Mouse (Mus musculus): ENCODE results near the gene Mrpl48. TPM values are rescaled to one million over a fixed set of nuclear protein-coding genes. Genes with fewer than 3 reads are reported as not detected.
A peak's percentile ranks its signal among the peaks of the same experiment; 100 is the strongest.

The Mrpl48 gene
- polyA plus RNA-seq, 1 experiment from 2014 or later: 66.2 TPM

DNA sequence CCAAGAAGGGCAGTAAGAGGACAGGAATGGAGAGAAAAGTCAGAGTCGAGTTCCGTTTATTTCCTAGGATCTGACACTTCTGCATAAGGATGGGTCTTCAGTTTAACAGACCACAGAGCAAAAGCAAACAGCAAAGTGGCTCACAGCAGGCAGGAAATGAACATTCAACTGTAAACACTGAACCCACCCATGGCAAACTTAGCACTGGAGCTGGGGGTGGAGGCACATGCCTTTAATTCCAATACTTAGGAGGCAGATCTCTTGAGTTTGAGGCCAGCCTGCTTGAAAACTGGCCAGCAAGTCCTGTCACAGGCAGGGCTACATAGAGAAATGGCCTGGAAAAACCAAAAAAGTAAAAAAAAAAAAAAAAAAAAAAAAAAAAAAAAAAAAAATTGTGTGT lies 74.6 kb downstream of the Mrpl48 start:
- H3K9ac ChIP-seq (replicated peaks): no peak overlapping the region
- 80% methylated on average over 2 of the region's 2 CpGs for WGBS
- H3K4me1 ChIP-seq (replicated peaks): peaks cover 11% of the 10 kb centered on the region
- H3K9me3 ChIP-seq: no peaks in the 10 kb centered on the region
- no peak overlapping the region for H3K4me3 ChIP-seq (replicated peaks)
- ATAC-seq (ENCODE audit: insufficient number of reproducible peaks, insufficient read depth, low FRiP score, low TSS enrichment, low read depth): no peak
- H3K27ac ChIP-seq: no peak overlapping the region
- no peak overlapping the region for H3K4me2 ChIP-seq
- H3K27me3 ChIP-seq: no peaks in the 10 kb centered on the region
- H3K36me3 ChIP-seq: no peaks in the 10 kb centered on the region

DNA sequence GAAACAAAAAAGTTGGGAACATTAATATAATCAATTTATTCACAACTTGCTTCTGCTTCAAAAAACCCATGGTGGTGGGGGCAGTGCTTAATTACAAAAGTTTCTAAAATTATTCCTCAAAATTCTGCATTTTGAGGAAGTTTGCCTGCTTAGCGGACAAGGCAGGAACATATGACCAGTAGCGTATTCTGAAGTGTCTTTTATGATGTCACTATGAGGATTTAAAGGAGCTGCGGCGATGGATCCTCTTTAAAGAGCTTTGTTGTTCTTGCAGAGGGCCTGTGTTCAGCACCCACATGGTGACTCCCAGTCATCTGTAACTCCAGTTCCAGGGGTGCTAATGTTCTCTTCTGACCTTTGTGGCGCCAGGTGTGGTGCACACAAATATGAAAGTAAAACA lies 77.3 kb downstream of the Mrpl48 start:
- 90% methylated on average over 5 of the region's 5 CpGs for WGBS
- no peak overlapping the region for H3K27ac ChIP-seq

DNA sequence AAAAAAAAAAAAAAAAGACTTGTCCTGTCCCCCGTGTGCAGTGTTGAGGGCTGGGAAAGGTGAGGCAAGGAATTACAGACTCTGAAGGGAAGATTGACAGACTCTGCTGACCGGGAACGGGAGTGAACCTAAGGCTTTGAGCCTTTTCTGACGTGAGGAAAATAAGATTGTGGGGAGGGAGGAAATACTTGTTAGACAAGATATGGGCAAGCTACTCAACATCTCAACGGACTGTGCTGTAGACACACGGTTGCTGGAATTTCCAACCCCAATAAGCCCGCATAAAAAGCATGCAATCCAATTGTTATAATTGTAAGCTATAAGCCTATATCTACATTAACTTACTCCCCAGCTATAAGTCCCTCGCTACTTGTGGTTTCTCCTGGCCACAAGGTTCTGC lies 83.4 kb downstream of the Mrpl48 start:
- Histone ChIP-seq H3K4me2 (no peak overlapping the region), H3K9ac (replicated peaks) (no peak overlapping the region), H3K27me3 (no peaks in the 10 kb centered on the region), H3K4me1 (replicated peaks) (no peaks in the 10 kb centered on the region), H3K9me3 (no peaks in the 10 kb centered on the region), H3K27ac (no peak overlapping the region), H3K4me3 (replicated peaks) (no peak overlapping the region), H3K36me3 (no peaks in the 10 kb centered on the region)
- no peak for ATAC-seq (ENCODE audit: insufficient number of reproducible peaks, insufficient read depth, low FRiP score, low TSS enrichment, low read depth)
- 77% methylated on average over 8 of the region's 8 CpGs for WGBS

More for the DNA sequence above, 77.3 kb downstream of the Mrpl48 start:
- no peak for ATAC-seq (ENCODE audit: insufficient number of reproducible peaks, insufficient read depth, low FRiP score, low TSS enrichment, low read depth)
- no peak overlapping the region for H3K4me2 ChIP-seq
- H3K9ac ChIP-seq (replicated peaks): no peak overlapping the region
- H3K36me3 ChIP-seq: no peaks in the 10 kb centered on the region
- H3K4me1 ChIP-seq (replicated peaks): no peaks in the 10 kb centered on the region
- no peaks in the 10 kb centered on the region for H3K27me3 ChIP-seq
- no peak overlapping the region for H3K4me3 ChIP-seq (replicated peaks)
- no peaks in the 10 kb centered on the region for H3K9me3 ChIP-seq

DNA sequence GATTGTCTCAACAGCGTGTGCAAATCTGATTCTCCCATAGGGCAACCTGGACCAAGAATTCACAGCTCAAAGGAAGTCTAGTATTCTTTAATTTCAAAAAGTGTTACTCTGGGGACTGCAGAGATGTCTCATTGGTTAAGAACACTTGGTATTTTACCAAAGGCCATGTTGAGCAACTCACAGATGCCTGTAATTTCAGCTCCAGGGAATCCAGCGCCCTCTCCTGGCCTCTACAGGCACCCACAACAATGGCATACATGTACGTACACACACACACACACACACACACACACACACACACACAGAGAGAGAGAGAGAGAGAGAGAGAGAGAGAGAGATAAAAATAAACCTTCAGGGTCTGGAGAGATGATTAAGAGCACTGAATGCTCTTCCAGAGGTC lies 85.9 kb downstream of the Mrpl48 start:
- no peaks in the 10 kb centered on the region for H3K9me3 ChIP-seq
- H3K4me3 ChIP-seq (replicated peaks): no peak overlapping the region
- no peak overlapping the region for H3K4me2 ChIP-seq
- H3K36me3 ChIP-seq: no peaks in the 10 kb centered on the region
- no peak overlapping the region for H3K27ac ChIP-seq
- no peaks in the 10 kb centered on the region for H3K27me3 ChIP-seq
- no peak for ATAC-seq (ENCODE audit: insufficient number of reproducible peaks, insufficient read depth, low FRiP score, low TSS enrichment, low read depth)
- H3K4me1 ChIP-seq (replicated peaks): no peaks in the 10 kb centered on the region
- 82% methylated on average over 3 of the region's 3 CpGs for WGBS
- H3K9ac ChIP-seq (replicated peaks): no peak overlapping the region

DNA sequence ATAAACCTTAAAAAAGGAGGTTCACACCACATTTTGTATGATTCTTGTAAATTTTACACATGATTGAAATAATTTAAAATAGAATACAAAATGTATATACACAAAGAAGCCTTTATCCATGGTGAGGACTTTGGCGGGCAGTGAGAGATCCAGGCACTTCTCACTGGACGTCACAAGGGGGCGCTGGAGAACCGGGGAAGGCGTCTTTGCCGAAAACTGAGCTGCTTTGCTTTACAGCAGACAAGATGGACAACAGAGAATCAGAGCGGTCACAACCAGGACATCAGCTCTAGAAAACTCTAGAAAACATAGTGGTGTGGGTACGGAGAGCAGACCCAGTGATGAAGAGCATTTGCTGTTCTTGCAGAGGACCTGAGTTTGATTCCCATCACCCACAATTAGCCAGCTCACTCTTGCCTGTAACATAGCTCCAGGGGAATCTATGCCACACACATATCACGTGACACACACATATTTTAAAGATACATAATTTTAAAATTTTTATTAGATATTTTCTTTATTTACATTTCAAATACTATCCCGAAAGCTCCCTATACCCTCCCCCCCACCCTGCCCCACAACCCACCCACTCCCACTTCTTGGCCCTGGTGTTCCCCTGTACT lies 87.3 kb downstream of the Mrpl48 start:
- H3K27me3 ChIP-seq: no peaks in the 10 kb centered on the region
- H3K4me3 ChIP-seq (replicated peaks): no peak overlapping the region
- no peaks in the 10 kb centered on the region for H3K4me1 ChIP-seq (replicated peaks)
- no peak; the same call in 1 of the 2 replicates for ATAC-seq (ENCODE audit: insufficient number of reproducible peaks, insufficient read depth, low FRiP score, low TSS enrichment, low read depth)
- no peaks in the 10 kb centered on the region for H3K36me3 ChIP-seq
- no peak overlapping the region for H3K9ac ChIP-seq (replicated peaks)
- no peaks in the 10 kb centered on the region for H3K9me3 ChIP-seq
- no peak overlapping the region for H3K27ac ChIP-seq
- H3K4me2 ChIP-seq: peak overlapping the region; percentile 20; the same call in 1 of the 2 replicates
- 21% methylated on average over 10 of the region's 10 CpGs for WGBS

DNA sequence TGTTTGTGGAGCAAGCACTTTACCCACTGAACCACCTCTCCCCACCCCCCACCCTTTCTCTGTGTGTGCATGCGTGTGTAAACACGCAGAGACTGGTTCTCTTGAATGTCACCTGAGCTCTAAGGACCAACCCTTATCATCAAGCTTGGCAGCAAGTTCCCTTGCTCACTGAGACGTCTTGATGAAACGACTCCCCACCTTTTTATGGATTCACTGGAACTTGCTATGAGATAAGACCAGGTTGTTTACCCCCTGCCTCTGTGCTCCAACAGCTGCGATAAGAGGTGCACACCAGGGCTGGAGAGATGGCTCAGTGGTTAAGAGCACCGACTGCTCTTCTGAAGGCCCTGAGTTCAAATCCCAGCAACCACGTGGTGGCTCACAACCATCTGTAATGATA lies 87.9 kb downstream of the Mrpl48 start:
- H3K4me1 ChIP-seq (replicated peaks): no peaks in the 10 kb centered on the region
- no peaks in the 10 kb centered on the region for H3K36me3 ChIP-seq
- H3K9me3 ChIP-seq: no peaks in the 10 kb centered on the region
- H3K4me3 ChIP-seq (replicated peaks): no peak overlapping the region
- 68% methylated on average over 7 of the region's 7 CpGs for WGBS
- no peaks in the 10 kb centered on the region for H3K27me3 ChIP-seq
- no peak for ATAC-seq (ENCODE audit: insufficient number of reproducible peaks, insufficient read depth, low FRiP score, low TSS enrichment, low read depth)
- H3K9ac ChIP-seq (replicated peaks): no peak overlapping the region
- H3K27ac ChIP-seq: no peak overlapping the region
- no peak overlapping the region for H3K4me2 ChIP-seq

DNA sequence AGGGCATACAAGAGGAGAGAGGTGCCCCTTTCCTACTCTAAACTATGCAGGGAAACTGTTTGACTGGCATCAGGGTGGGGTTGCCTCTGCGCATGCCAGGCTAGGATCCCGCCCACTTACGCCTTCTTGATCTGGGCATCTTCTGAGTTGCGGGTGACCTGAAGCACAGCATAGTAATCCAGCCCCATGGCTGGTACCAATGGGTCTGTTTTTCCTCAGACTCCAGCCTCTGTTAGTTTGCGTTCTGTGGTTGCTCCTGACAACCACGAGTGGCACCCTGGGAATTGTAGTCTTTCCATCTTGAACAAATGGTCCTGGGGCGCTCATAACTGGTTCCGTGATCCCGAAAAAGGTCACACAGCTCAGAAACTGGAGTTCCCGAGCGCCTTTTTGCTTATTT lies 93.5 kb downstream of the Mrpl48 start, which contains the start of gene Dnajb13:
Gene Dnajb13, minus strand, starts transcription at position 388 of the 400 bp plus-strand sequence.
- Histone ChIP-seq H3K4me2 (peak within 1 kb of the TSS; percentile 4; the same call in 1 of the 2 replicates), H3K27ac (no peak within 1 kb of the TSS), H3K36me3 (no peaks in the 10 kb centered on the region), H3K4me1 (replicated peaks) (0 out of 2 replicates have a peak, but pooled peaks cover 4% of the 10 kb centered on the region), H3K4me3 (replicated peaks) (no peak within 1 kb of the TSS), H3K9me3 (no peaks in the 10 kb centered on the region), H3K27me3 (peaks cover 14% of the 10 kb centered on the region; the same call in 1 of the 2 replicates), H3K9ac (replicated peaks) (no peak within 1 kb of the TSS)
- ATAC-seq (ENCODE audit: insufficient number of reproducible peaks, insufficient read depth, low FRiP score, low TSS enrichment, low read depth): no peak
- 45% methylated on average over 11 of the region's 11 CpGs for WGBS

DNA sequence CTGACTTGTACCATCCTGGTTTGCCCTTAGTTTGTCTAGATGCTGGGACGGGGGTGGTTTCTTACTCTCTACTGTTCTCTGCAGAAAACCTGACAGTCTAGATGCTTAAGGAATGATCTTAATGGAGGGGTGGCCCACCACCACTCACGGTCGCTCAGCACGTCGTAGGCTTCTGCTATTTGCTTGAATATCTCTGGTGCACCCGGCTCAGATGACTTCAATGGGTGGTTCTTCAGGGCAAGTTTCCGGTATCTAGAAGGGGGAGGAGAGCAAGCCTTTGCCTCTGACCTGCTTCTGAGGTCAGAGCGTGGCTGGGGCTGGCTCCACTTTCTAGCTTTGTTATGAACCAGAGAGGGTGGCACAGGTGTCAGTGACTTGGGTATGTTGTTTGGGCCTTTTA lies 96.5 kb downstream of the Mrpl48 start:
- Histone ChIP-seq H3K27ac (no peak overlapping the region), H3K9me3 (no peaks in the 10 kb centered on the region), H3K27me3 (peaks cover 14% of the 10 kb centered on the region; the same call in 1 of the 2 replicates), H3K4me2 (no peak overlapping the region), H3K4me1 (replicated peaks) (peaks cover 17% of the 10 kb centered on the region), H3K9ac (replicated peaks) (no peak overlapping the region), H3K36me3 (no peaks in the 10 kb centered on the region), H3K4me3 (replicated peaks) (no peak overlapping the region)
- no peak for ATAC-seq (ENCODE audit: insufficient number of reproducible peaks, insufficient read depth, low FRiP score, low TSS enrichment, low read depth)
- WGBS: 76% methylated on average over 8 of the region's 8 CpGs

DNA sequence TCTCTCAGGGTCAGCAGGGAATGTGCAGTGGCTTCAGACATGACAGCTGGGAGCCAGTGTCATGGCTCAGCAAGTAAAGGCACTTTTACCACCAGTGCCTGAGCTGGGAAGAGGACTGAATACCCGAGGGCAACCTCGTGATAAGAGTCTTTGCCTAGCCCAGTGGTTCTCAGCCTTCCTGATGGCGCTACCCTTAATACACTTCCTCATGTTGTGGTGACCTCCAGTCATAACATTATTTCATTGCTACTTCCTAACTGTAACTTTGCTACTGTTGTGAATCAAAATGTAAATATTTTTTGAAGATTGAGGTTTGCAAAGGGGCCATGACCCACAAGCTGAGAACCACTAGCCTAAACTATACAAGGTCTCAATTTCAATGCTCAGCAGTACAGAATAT lies 99.4 kb downstream of the Mrpl48 start:
- peaks cover 13% of the 10 kb centered on the region for H3K4me1 ChIP-seq (replicated peaks)
- peaks cover 14% of the 10 kb centered on the region; the same call in 1 of the 2 replicates for H3K27me3 ChIP-seq
- no peak overlapping the region for H3K27ac ChIP-seq
- no peaks in the 10 kb centered on the region for H3K9me3 ChIP-seq
- WGBS: 51% methylated on average over 3 of the region's 3 CpGs
- no peak overlapping the region for H3K4me2 ChIP-seq
- H3K4me3 ChIP-seq (replicated peaks): no peak overlapping the region
- ATAC-seq (ENCODE audit: insufficient number of reproducible peaks, insufficient read depth, low FRiP score, low TSS enrichment, low read depth): no peak
- H3K9ac ChIP-seq (replicated peaks): no peak overlapping the region
- no peaks in the 10 kb centered on the region for H3K36me3 ChIP-seq

DNA sequence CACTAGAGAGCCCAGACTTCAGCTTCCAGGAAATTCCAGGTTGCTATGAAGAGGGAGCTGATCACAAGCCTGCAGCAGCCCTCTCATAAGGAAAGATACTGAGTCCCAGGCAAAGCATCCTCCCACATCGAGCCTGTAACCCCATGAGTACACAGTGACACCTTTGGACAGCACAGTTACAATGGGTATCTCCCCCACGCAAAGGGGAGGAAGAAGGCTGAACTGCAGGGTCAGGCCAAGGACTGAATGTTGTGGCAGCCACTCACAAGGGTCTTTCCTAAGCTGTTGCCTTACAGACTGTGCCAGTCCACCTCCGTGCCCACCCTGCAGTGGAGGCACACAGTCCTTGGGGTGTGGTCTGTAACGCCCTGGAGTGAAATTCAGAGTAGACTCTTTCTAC lies 101.6 kb downstream of the Mrpl48 start:
- H3K4me2 ChIP-seq: no peak overlapping the region
- no peaks in the 10 kb centered on the region for H3K36me3 ChIP-seq
- H3K9ac ChIP-seq (replicated peaks): no peak overlapping the region
- H3K27ac ChIP-seq: no peak overlapping the region
- no peak overlapping the region for H3K4me3 ChIP-seq (replicated peaks)
- WGBS: 75% methylated on average over 4 of the region's 4 CpGs
- H3K9me3 ChIP-seq: no peaks in the 10 kb centered on the region
- peaks cover 7% of the 10 kb centered on the region; the same call in 1 of the 2 replicates for H3K27me3 ChIP-seq
- peaks cover 13% of the 10 kb centered on the region for H3K4me1 ChIP-seq (replicated peaks)
- ATAC-seq (ENCODE audit: insufficient number of reproducible peaks, insufficient read depth, low FRiP score, low TSS enrichment, low read depth): no peak

DNA sequence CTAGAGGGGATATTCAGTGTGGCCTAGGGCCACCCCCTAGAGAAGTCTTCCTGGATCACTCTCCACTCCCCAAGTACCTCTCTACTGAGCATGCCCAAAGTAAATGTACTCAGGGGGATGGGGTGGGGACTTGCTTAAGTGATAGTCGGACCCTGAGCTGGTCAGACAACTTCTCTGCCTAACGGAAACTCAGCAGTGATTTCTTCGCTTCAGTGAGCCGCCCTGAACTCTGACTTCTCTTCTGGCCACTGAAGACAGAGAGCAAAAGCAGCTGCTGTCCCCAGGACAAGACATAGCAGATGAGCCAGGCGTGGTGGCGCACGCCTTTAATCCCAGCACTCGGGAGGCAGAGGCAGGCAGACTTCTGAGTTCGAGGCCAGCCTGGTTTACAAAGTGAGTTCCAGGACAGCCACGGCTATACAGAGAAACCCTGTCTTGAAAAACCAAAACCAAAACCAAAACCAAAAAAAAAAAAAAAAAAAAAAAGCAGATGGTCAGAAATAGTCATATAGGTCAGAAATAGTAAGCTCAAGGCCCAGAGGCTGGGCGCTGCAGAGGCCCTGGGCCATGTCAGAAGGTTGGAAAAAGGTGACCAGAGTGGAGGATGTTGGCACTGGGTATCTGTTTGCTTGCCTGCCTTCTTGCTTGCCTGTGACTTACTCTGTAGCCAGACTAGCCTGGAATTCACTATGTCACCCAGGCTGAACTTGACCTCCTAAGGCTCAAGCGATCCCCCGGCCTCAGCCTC lies 103.2 kb downstream of the Mrpl48 start:
- 81% methylated on average over 13 of the region's 13 CpGs for WGBS
- Histone ChIP-seq H3K27ac (no peak overlapping the region), H3K4me2 (no peak overlapping the region), H3K27me3 (no peaks in the 10 kb centered on the region), H3K4me3 (replicated peaks) (no peak overlapping the region), H3K4me1 (replicated peaks) (peaks cover 13% of the 10 kb centered on the region), H3K9me3 (no peaks in the 10 kb centered on the region), H3K9ac (replicated peaks) (no peak overlapping the region), H3K36me3 (peaks cover 5% of the 10 kb centered on the region)
- no peak for ATAC-seq (ENCODE audit: insufficient number of reproducible peaks, insufficient read depth, low FRiP score, low TSS enrichment, low read depth)

Measured in limb, embryonic 12.5 days (tissue).